Mouse (Mus musculus) right cerebral cortex, postnatal 10 days (tissue): ENCODE data around the gene Pde4c.

ENCODE experiments used
- DNase-seq, 2 experiments: peaks; one replicate each; pipeline ENCODE4 v3.0.0; 2021; ENCODE audit warnings: low spot score in 2 of 2

Pde4c gene

GRCm38 (mm10) chr8:70750128-70750680 is 26.7 kb downstream of the Pde4c start:
- peak; percentile 28 to 47 for DNase-seq

GRCm38 (mm10) chr8:70752000-70752764 is 28.7 kb downstream of the Pde4c start:
- DNase-seq: peak; percentile 69 to 81

- DNase-seq: peak; percentile 89
Measured at GRCm38 (mm10) chr8:70753151-70753550, 29.6 kb downstream of the Pde4c start.

- DNase-seq: peak; percentile 98 to 99
Measured at GRCm38 (mm10) chr8:70754043-70754870, 30.7 kb downstream of the Pde4c start, which contains the start of gene Rab3a. Rab3a (plus strand) TSS chr8:70754679.

- peak; percentile 90 for DNase-seq
Measured at GRCm38 (mm10) chr8:70754871-70755660, 31.5 kb downstream of the Pde4c start.

- peak; percentile 44 to 50 for DNase-seq
Measured at GRCm38 (mm10) chr8:70755661-70756475, 32.3 kb downstream of the Pde4c start.

- peak in 1 of 2 experiments; percentile 31 for DNase-seq
Measured at GRCm38 (mm10) chr8:70756476-70757040, 33.0 kb downstream of the Pde4c start.

GRCm38 (mm10) chr8:70757523-70758307 is 34.2 kb downstream of the Pde4c start:
- peak; percentile 64 to 70 for DNase-seq

- DNase-seq: peak; percentile 49 to 56
Measured at GRCm38 (mm10) chr8:70758308-70758615, 34.7 kb downstream of the Pde4c start.

GRCm38 (mm10) chr8:70758616-70759561 is 35.4 kb downstream of the Pde4c start:
- peak; percentile 61 to 67 for DNase-seq

- peak in 1 of 2 experiments; percentile 75 for DNase-seq
Measured at GRCm38 (mm10) chr8:70760350-70760749, 36.8 kb downstream of the Pde4c start.

- peak; percentile 99 for DNase-seq
Measured at GRCm38 (mm10) chr8:70760775-70761406, 37.4 kb downstream of the Pde4c start, which contains the start of gene Mpv17l2. Mpv17l2 (minus strand) TSS chr8:70760946.

GRCm38 (mm10) chr8:70762118-70762517 is 38.6 kb downstream of the Pde4c start:
- DNase-seq: no peak

GRCm38 (mm10) chr8:70763354-70763753 is 39.8 kb downstream of the Pde4c start:
- DNase-seq: no peak

- no peak for DNase-seq
Measured at GRCm38 (mm10) chr8:70764026-70764425, 40.5 kb downstream of the Pde4c start.

GRCm38 (mm10) chr8:70764676-70765075 is 41.2 kb downstream of the Pde4c start:
- DNase-seq: peak in 1 of 2 experiments; percentile 48

GRCm38 (mm10) chr8:70765329-70765728 is 41.8 kb downstream of the Pde4c start:
- no peak for DNase-seq
